Mouse (Mus musculus): ENCODE results near the gene Uqcc1. TPM values are rescaled to one million over a fixed set of nuclear protein-coding genes. Genes with fewer than 3 reads are reported as not detected.

Gene Uqcc1
- total and polyA plus RNA-seq, 3 experiments, result 35.3 to 55.2 (median 49.8) TPM

DNA sequence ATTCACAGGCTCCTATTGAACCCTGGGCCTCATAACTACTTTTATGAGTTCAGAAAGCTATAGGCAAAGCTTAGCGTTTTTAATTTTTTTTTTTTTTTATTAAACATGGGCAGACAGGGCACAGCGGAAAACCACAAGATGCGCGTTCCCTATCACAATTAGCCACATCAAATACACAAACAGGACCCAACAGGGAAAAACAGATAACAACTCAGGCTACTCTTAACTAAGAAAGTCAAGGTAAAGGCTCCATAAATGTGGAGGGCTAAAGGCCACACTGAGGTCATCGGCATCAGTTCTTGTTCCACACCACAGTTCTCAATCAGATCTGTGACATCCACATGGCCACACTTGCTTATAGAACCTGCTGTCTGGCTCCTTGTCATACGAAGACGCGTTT, 61.8 kb downstream of the Uqcc1 start:
- in situ Hi-C loops (cut with MboI; ENCODE audit: low pct_ligation_motif_present, low pct_unique_long_range_greater_than_20kb, low sequenced_read_pairs) (no loop called here), dilution Hi-C loops (cut with MboI; ENCODE audit: extremely low pct_ligation_motif_present, extremely low pct_unique_long_range_greater_than_20kb, low sequenced_read_pairs) (no loop called here)
- Histone ChIP-seq H3K9me3 (replicated peaks; ENCODE audit: low read length) (no peaks in the 10 kb centered on the region), H3K36me3 (replicated peaks in 1 of 2; ENCODE audit: control insufficient read depth in 1 of 2, insufficient read depth in 1 of 2, low read length in 1 of 2) (peaks cover 12 to 86% of the 10 kb centered on the region in 2 experiments), H3K27ac (ENCODE audit: insufficient read depth, low read depth) (no peak overlapping the region), H3K27me3 (replicated peaks) (no peaks in the 10 kb centered on the region), H3K79me2 (replicated peaks; ENCODE audit: control insufficient read depth, extremely low read depth, insufficient read depth, poor library complexity, severe bottlenecking) (no peaks in the 10 kb centered on the region; the same call in 1 of the 2 replicates), H3K4me2 (ENCODE audit: insufficient read depth, low read depth, poor library complexity, severe bottlenecking) (no peak overlapping the region), H3K4me1 (ENCODE audit: control insufficient read depth in 1 of 2, insufficient read depth in 2 of 2) (peaks cover 0 to 45% of the 10 kb centered on the region in 2 experiments; a peak in 2 of 4 replicates), H3K4me3 (replicated peaks in 1 of 3; ENCODE audit: low read depth in 2 of 3, low read length in 2 of 3, poor library complexity in 1 of 3) (no peak overlapping the region), H3K9ac (ENCODE audit: insufficient read depth, low read depth) (no peak overlapping the region)
- no peak for DNase-seq (ENCODE audit: extremely low read depth)
- TF ChIP-seq ZC3H11A (IDR thresholded peaks at IDR 0.05; ENCODE audit: low read depth, low read length) (no peak), E2F4 (IDR thresholded peaks at IDR 0.05; ENCODE audit: insufficient replicate concordance, low read depth, low read length) (no peak), RAD21 (IDR thresholded peaks at IDR 0.05; ENCODE audit: low read depth, low read length) (no peak), NELFE (IDR thresholded peaks at IDR 0.05; ENCODE audit: low read depth, low read length) (no peak), CHD1 (IDR thresholded peaks at IDR 0.05; ENCODE audit: low read depth, low read length) (no peak), MAZ (IDR thresholded peaks at IDR 0.05; ENCODE audit: low read depth, low read length) (no peak), ETS1 (conservative IDR thresholded peaks at IDR 0.05; ENCODE audit: low read depth, low read length) (no peak), UBTF (IDR thresholded peaks at IDR 0.05; ENCODE audit: low read depth, low read length) (no peak), ZMIZ1 (IDR thresholded peaks at IDR 0.05; ENCODE audit: low read depth, low read length) (no peak), SMC3 (IDR thresholded peaks at IDR 0.05; ENCODE audit: low read depth, low read length) (no peak), ZKSCAN1 (IDR thresholded peaks at IDR 0.05; ENCODE audit: borderline replicate concordance, low read depth, low read length) (no peak)

- dilution Hi-C loops (cut with MboI; ENCODE audit: extremely low pct_ligation_motif_present, extremely low pct_unique_long_range_greater_than_20kb, low sequenced_read_pairs), result no loop called here
- no peak overlapping the region for H3K9ac ChIP-seq (ENCODE audit: insufficient read depth, low read depth)
- no peaks in the 10 kb centered on the region; the same call in 1 of the 2 replicates for H3K79me2 ChIP-seq (replicated peaks; ENCODE audit: control insufficient read depth, extremely low read depth, insufficient read depth, poor library complexity, severe bottlenecking)
- TF ChIP-seq MAFK (IDR thresholded peaks at IDR 0.05; ENCODE audit: insufficient replicate concordance, low read length), result no peak
- TF ChIP-seq MAX (IDR thresholded peaks at IDR 0.05; ENCODE audit: low read length), result no peak
- TF ChIP-seq CHD2 (IDR thresholded peaks at IDR 0.05; ENCODE audit: low read length), result no peak
- TF ChIP-seq NELFE (IDR thresholded peaks at IDR 0.05; ENCODE audit: low read depth, low read length), result no peak
- no peak for TF ChIP-seq CHD1 (IDR thresholded peaks at IDR 0.05; ENCODE audit: low read depth, low read length)
- TF ChIP-seq EP300 (IDR thresholded peaks at IDR 0.05; ENCODE audit: low read length), result no peak
- no peak for TF ChIP-seq MAZ (IDR thresholded peaks at IDR 0.05; ENCODE audit: low read depth, low read length)
- no peak for TF ChIP-seq BHLHE40 (IDR thresholded peaks at IDR 0.05; ENCODE audit: low read depth, low read length)
- no peak for TF ChIP-seq NRF1 (IDR thresholded peaks at IDR 0.05; ENCODE audit: low read depth, low read length)
- TF ChIP-seq USF2 (conservative IDR thresholded peaks at IDR 0.05; ENCODE audit: low read depth, low read length), result no peak
- TF ChIP-seq POLR2A (IDR thresholded peaks at IDR 0.05; ENCODE audit: low read depth, low read length), result no peak
- TF ChIP-seq IRF4 (IDR thresholded peaks at IDR 0.05; ENCODE audit: low read depth, low read length), result no peak
- no peak for TF ChIP-seq JUND (conservative IDR thresholded peaks at IDR 0.05; ENCODE audit: low read depth, low read length)
- no peak for TF ChIP-seq ZKSCAN1 (IDR thresholded peaks at IDR 0.05; ENCODE audit: borderline replicate concordance, low read depth, low read length)
- TF ChIP-seq ZC3H11A (IDR thresholded peaks at IDR 0.05; ENCODE audit: low read depth, low read length), result no peak
- TF ChIP-seq GABPA (IDR thresholded peaks at IDR 0.05; ENCODE audit: insufficient replicate concordance, low read depth, low read length), result no peak
- TF ChIP-seq TBP (conservative IDR thresholded peaks at IDR 0.05; ENCODE audit: low read depth, low read length), result no peak
- TF ChIP-seq CTCF (conservative IDR thresholded peaks at IDR 0.05 in 1 of 2, IDR thresholded peaks at IDR 0.05 in 1 of 2; ENCODE audit: low read depth in 2 of 2, low read length in 2 of 2), result no peak
- TF ChIP-seq SIN3A (IDR thresholded peaks at IDR 0.05; ENCODE audit: low read length), result no peak
- no peak for TF ChIP-seq USF1 (IDR thresholded peaks at IDR 0.05; ENCODE audit: low read depth, low read length)
- no peak for DNase-seq (ENCODE audit: extremely low read depth)
- H3K4me3 ChIP-seq (replicated peaks in 1 of 3; ENCODE audit: low read depth in 2 of 3, low read length in 2 of 3, poor library complexity in 1 of 3), result no peak overlapping the region
- H3K4me1 ChIP-seq (ENCODE audit: control insufficient read depth in 1 of 2, insufficient read depth in 2 of 2), result peaks cover 0 to 17% of the 10 kb centered on the region in 2 experiments; a peak in 2 of 4 replicates
- H3K4me2 ChIP-seq (ENCODE audit: insufficient read depth, low read depth, poor library complexity, severe bottlenecking), result no peak overlapping the region
- H3K27ac ChIP-seq (ENCODE audit: insufficient read depth, low read depth), result no peak overlapping the region
- in situ Hi-C loops (cut with MboI; ENCODE audit: low pct_ligation_motif_present, low pct_unique_long_range_greater_than_20kb, low sequenced_read_pairs), result no loop called here
- H3K27me3 ChIP-seq (replicated peaks), result no peaks in the 10 kb centered on the region
- no peaks in the 10 kb centered on the region for H3K9me3 ChIP-seq (replicated peaks; ENCODE audit: low read length)
- peaks cover under 1 to 79% of the 10 kb centered on the region in 2 experiments for H3K36me3 ChIP-seq (replicated peaks in 1 of 2; ENCODE audit: control insufficient read depth in 1 of 2, insufficient read depth in 1 of 2, low read length in 1 of 2)
Measured at GRCm38 (mm10) chr2:155863301-155863867, 66.7 kb downstream of the Uqcc1 start.

Measured in CH12.LX (cell line).